Mouse (Mus musculus): ENCODE measurements at regions not wholly inside any gene's neighbourhood (a gene's known extent, or its start where the extent isn't known, plus 50 kb on each side); places are given as distances from the start of the nearest gene placed in this dataset.

GRCm38 (mm10) chr16:62981821-62982220 is 127.7 kb downstream of the Pros1 start:
- no peak overlapping the region for H3K27ac ChIP-seq
- H3K27me3 ChIP-seq (ENCODE audit: insufficient read depth, low read length): no peaks in the 10 kb centered on the region
- DNase-seq (ENCODE audit: low spot score) (no peak), ATAC-seq (no peak)
- WGBS: 44% methylated on average over 1 of the region's 1 CpGs
- TF ChIP-seq CTCF (IDR thresholded peaks at IDR 0.05; ENCODE audit: low read depth): no peak
- no peaks in the 10 kb centered on the region for H3K36me3 ChIP-seq (ENCODE audit: insufficient read depth, low read length)
- H3K4me2 ChIP-seq (ENCODE audit: low read depth, low read length): no peak overlapping the region
- H3K4me1 ChIP-seq (ENCODE audit: insufficient read depth, low read length): no peaks in the 10 kb centered on the region
- no peak overlapping the region for H3K9ac ChIP-seq (replicated peaks; ENCODE audit: low read length)
- no peak overlapping the region for H3K4me3 ChIP-seq (ENCODE audit: low read length)
- H3K9me3 ChIP-seq (ENCODE audit: low read length): no peaks in the 10 kb centered on the region

- no peaks in the 10 kb centered on the region for H3K27me3 ChIP-seq (ENCODE audit: insufficient read depth, low read length)
- 75% methylated on average over 4 of the region's 4 CpGs for WGBS
- DNase-seq (ENCODE audit: low spot score): no peak
These were observed 128.5 kb downstream of the Pros1 start for GRCm38 (mm10) chr16:62982558-62982957.

GRCm38 (mm10) chr16:62995555-62995954 is 141.4 kb downstream of the Pros1 start:
- Histone ChIP-seq H3K9ac (replicated peaks; ENCODE audit: low read length) (no peak overlapping the region), H3K27ac (no peak overlapping the region), H3K4me1 (ENCODE audit: insufficient read depth, low read length) (no peaks in the 10 kb centered on the region), H3K4me2 (ENCODE audit: low read depth, low read length) (no peak overlapping the region), H3K27me3 (ENCODE audit: insufficient read depth, low read length) (no peaks in the 10 kb centered on the region), H3K9me3 (ENCODE audit: low read length) (no peaks in the 10 kb centered on the region), H3K36me3 (ENCODE audit: insufficient read depth, low read length) (no peaks in the 10 kb centered on the region), H3K4me3 (ENCODE audit: low read length) (no peak overlapping the region)
- ATAC-seq (no peak), DNase-seq (ENCODE audit: low spot score) (no peak)
- TF ChIP-seq CTCF (IDR thresholded peaks at IDR 0.05; ENCODE audit: low read depth): no peak
- 89% methylated on average over 3 of the region's 3 CpGs for WGBS

More at GRCm38 (mm10) chr16:62982558-62982957, 128.5 kb downstream of the Pros1 start:
- Histone ChIP-seq H3K36me3 (ENCODE audit: insufficient read depth, low read length) (no peaks in the 10 kb centered on the region), H3K4me2 (ENCODE audit: low read depth, low read length) (no peak overlapping the region), H3K9ac (replicated peaks; ENCODE audit: low read length) (no peak overlapping the region), H3K4me1 (ENCODE audit: insufficient read depth, low read length) (no peaks in the 10 kb centered on the region), H3K4me3 (ENCODE audit: low read length) (no peak overlapping the region), H3K9me3 (ENCODE audit: low read length) (no peaks in the 10 kb centered on the region), H3K27ac (no peak overlapping the region)
- TF ChIP-seq CTCF (IDR thresholded peaks at IDR 0.05; ENCODE audit: low read depth): no peak
- ATAC-seq: no peak

GRCm38 (mm10) chr16:63011151-63011734 is 157.1 kb downstream of the Pros1 start:
- Histone ChIP-seq H3K4me2 (ENCODE audit: low read depth, low read length) (no peak overlapping the region), H3K9ac (replicated peaks; ENCODE audit: low read length) (no peak overlapping the region), H3K27me3 (ENCODE audit: insufficient read depth, low read length) (no peaks in the 10 kb centered on the region), H3K4me3 (ENCODE audit: low read length) (no peak overlapping the region), H3K9me3 (ENCODE audit: low read length) (no peaks in the 10 kb centered on the region), H3K27ac (no peak overlapping the region), H3K4me1 (ENCODE audit: insufficient read depth, low read length) (no peaks in the 10 kb centered on the region), H3K36me3 (ENCODE audit: insufficient read depth, low read length) (no peaks in the 10 kb centered on the region)
- WGBS: 29% methylated on average over 4 of the region's 4 CpGs
- ATAC-seq (no peak), DNase-seq (ENCODE audit: low spot score) (no peak)
- no peak for TF ChIP-seq CTCF (IDR thresholded peaks at IDR 0.05; ENCODE audit: low read depth)

- TF ChIP-seq CTCF (IDR thresholded peaks at IDR 0.05; ENCODE audit: low read depth): peak; percentile 70
These were observed 160.3 kb downstream of the Pros1 start for GRCm38 (mm10) chr16:63014453-63014852.

GRCm38 (mm10) chr16:63016144-63016543 is 162.0 kb downstream of the Pros1 start:
- no peak overlapping the region for H3K4me2 ChIP-seq (ENCODE audit: low read depth, low read length)
- no peak overlapping the region for H3K4me3 ChIP-seq (ENCODE audit: low read length)
- 39% methylated on average over 1 of the region's 1 CpGs for WGBS
- H3K27me3 ChIP-seq (ENCODE audit: insufficient read depth, low read length): no peaks in the 10 kb centered on the region
- no peaks in the 10 kb centered on the region for H3K4me1 ChIP-seq (ENCODE audit: insufficient read depth, low read length)
- peak; percentile 58; the same call in 1 of the 2 replicates for ATAC-seq
- H3K9me3 ChIP-seq (ENCODE audit: low read length): no peaks in the 10 kb centered on the region
- TF ChIP-seq CTCF (IDR thresholded peaks at IDR 0.05; ENCODE audit: low read depth): peak; percentile 75
- H3K9ac ChIP-seq (replicated peaks; ENCODE audit: low read length): no peak overlapping the region
- H3K27ac ChIP-seq: no peak overlapping the region
- H3K36me3 ChIP-seq (ENCODE audit: insufficient read depth, low read length): no peaks in the 10 kb centered on the region
- peak; percentile 77 for DNase-seq (ENCODE audit: low spot score)

More at GRCm38 (mm10) chr16:63014453-63014852, 160.3 kb downstream of the Pros1 start:
- Histone ChIP-seq H3K9me3 (ENCODE audit: low read length) (no peaks in the 10 kb centered on the region), H3K36me3 (ENCODE audit: insufficient read depth, low read length) (no peaks in the 10 kb centered on the region), H3K4me3 (ENCODE audit: low read length) (no peak overlapping the region), H3K27me3 (ENCODE audit: insufficient read depth, low read length) (no peaks in the 10 kb centered on the region), H3K27ac (no peak overlapping the region), H3K4me2 (ENCODE audit: low read depth, low read length) (no peak overlapping the region), H3K9ac (replicated peaks; ENCODE audit: low read length) (no peak overlapping the region), H3K4me1 (ENCODE audit: insufficient read depth, low read length) (no peaks in the 10 kb centered on the region)
- ATAC-seq (no peak), DNase-seq (ENCODE audit: low spot score) (peak; percentile 70)
- WGBS: 35% methylated on average over 7 of the region's 7 CpGs

GRCm38 (mm10) chr16:63016658-63017057 is 162.6 kb downstream of the Pros1 start:
- DNase-seq (ENCODE audit: low spot score) (no peak), ATAC-seq (no peak)
- WGBS: 49% methylated on average over 2 of the region's 2 CpGs
- no peak for TF ChIP-seq CTCF (IDR thresholded peaks at IDR 0.05; ENCODE audit: low read depth)
- H3K9me3 ChIP-seq (ENCODE audit: low read length): no peaks in the 10 kb centered on the region
- no peak overlapping the region for H3K27ac ChIP-seq
- no peaks in the 10 kb centered on the region for H3K27me3 ChIP-seq (ENCODE audit: insufficient read depth, low read length)
- no peaks in the 10 kb centered on the region for H3K4me1 ChIP-seq (ENCODE audit: insufficient read depth, low read length)
- H3K4me2 ChIP-seq (ENCODE audit: low read depth, low read length): no peak overlapping the region
- no peak overlapping the region for H3K9ac ChIP-seq (replicated peaks; ENCODE audit: low read length)
- no peaks in the 10 kb centered on the region for H3K36me3 ChIP-seq (ENCODE audit: insufficient read depth, low read length)
- no peak overlapping the region for H3K4me3 ChIP-seq (ENCODE audit: low read length)
